Mouse (Mus musculus): Measurements from ENCODE around the gene Ambn. TPM values are rescaled to one million over a fixed set of nuclear protein-coding genes. Genes with fewer than 3 reads are reported as not detected.

Gene Ambn
- total and polyA plus RNA-seq, 3 experiments = not detected

DNA sequence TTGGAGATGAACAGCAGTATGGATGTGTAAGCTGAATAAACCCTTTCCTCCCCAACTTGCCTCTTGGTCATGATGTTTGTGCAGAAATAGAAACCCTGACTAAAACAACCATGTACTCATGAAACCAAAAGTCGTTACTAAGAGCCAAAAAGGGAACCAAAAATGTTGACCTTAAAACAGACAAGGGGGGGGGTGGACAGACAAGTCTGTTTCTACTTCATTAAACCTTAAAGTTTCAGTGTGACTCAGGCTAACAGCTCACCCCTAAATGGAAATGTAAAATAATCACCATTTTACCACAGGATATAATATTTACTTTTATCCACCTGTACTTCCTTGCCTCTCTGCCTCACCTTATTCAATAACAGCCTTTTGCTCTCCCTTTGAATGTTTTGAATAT is 52.8 kb downstream of the Ambn start (continued):
- TF ChIP-seq POLR2AphosphoS2 (IDR thresholded peaks at IDR 0.05; ENCODE audit: low read depth, low read length) = no peak
- TF ChIP-seq MAFK (IDR thresholded peaks at IDR 0.05; ENCODE audit: insufficient replicate concordance, low read length) = peak; percentile 58; the same call in 1 of the 2 replicates
- TF ChIP-seq TBP (conservative IDR thresholded peaks at IDR 0.05; ENCODE audit: low read depth, low read length) = no peak
- no peak for TF ChIP-seq USF2 (conservative IDR thresholded peaks at IDR 0.05; ENCODE audit: low read depth, low read length)
- TF ChIP-seq SIN3A (IDR thresholded peaks at IDR 0.05; ENCODE audit: low read length) = 0 out of 2 replicates have a peak, but pooled peaks have one; percentile 50
- TF ChIP-seq NELFE (IDR thresholded peaks at IDR 0.05; ENCODE audit: low read depth, low read length) = no peak
- TF ChIP-seq SMC3 (IDR thresholded peaks at IDR 0.05; ENCODE audit: low read depth, low read length) = no peak
- TF ChIP-seq USF1 (IDR thresholded peaks at IDR 0.05; ENCODE audit: low read depth, low read length) = no peak
- peak; percentile 71 for TF ChIP-seq BHLHE40 (IDR thresholded peaks at IDR 0.05; ENCODE audit: low read depth, low read length)
- peak; percentile 96 for TF ChIP-seq MEF2A (IDR thresholded peaks at IDR 0.05; ENCODE audit: borderline replicate concordance, low read depth, low read length)
- peak; percentile 84 for TF ChIP-seq TCF12 (IDR thresholded peaks at IDR 0.05; ENCODE audit: low read depth, low read length)

DNA sequence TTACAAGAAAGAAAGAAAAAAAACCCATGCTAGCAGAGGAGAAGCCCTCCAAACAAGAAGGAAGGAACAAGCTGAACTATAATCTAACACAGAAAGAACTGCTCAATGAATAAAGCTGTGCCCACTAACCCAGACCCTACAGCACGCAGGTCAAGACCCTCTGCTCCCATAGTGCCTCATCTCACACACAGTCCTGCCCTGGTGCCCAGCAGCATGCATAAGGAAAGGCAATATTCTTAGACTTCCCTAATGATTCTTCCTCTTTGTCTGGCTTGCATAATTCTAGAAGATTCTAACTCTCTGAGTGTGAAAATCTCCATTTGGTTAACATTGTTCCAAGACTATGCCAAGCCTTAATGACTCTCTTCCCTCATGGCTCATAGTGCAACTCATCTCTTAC is 53.2 kb downstream of the Ambn start:
- in situ Hi-C loops (cut with MboI; ENCODE audit: low pct_ligation_motif_present, low pct_unique_long_range_greater_than_20kb, low sequenced_read_pairs) (no loop called here), dilution Hi-C loops (cut with MboI; ENCODE audit: extremely low pct_ligation_motif_present, extremely low pct_unique_long_range_greater_than_20kb, low sequenced_read_pairs) (no loop called here)

More for the DNA sequence above, 53.2 kb downstream of the Ambn start:
- Histone ChIP-seq H3K4me2 (ENCODE audit: insufficient read depth, low read depth, poor library complexity, severe bottlenecking) (peak overlapping the region; percentile 43), H3K27me3 (replicated peaks) (no peaks in the 10 kb centered on the region), H3K27ac (ENCODE audit: insufficient read depth, low read depth) (peak overlapping the region; percentile 99), H3K4me1 (ENCODE audit: control insufficient read depth in 1 of 2, insufficient read depth in 2 of 2) (peaks cover 19 to 42% of the 10 kb centered on the region in 2 experiments), H3K79me2 (replicated peaks; ENCODE audit: control insufficient read depth, extremely low read depth, insufficient read depth, poor library complexity, severe bottlenecking) (no peaks in the 10 kb centered on the region), H3K9ac (ENCODE audit: insufficient read depth, low read depth) (peak overlapping the region; percentile 52), H3K9me3 (replicated peaks; ENCODE audit: low read length) (no peaks in the 10 kb centered on the region), H3K4me3 (replicated peaks in 1 of 3; ENCODE audit: low read depth in 2 of 3, low read length in 2 of 3, poor library complexity in 1 of 3) (no peak overlapping the region), H3K36me3 (replicated peaks in 1 of 2; ENCODE audit: control insufficient read depth in 1 of 2, insufficient read depth in 1 of 2, low read length in 1 of 2) (no peaks in the 10 kb centered on the region)
- no peak for DNase-seq (ENCODE audit: extremely low read depth)
- TF ChIP-seq JUND (conservative IDR thresholded peaks at IDR 0.05; ENCODE audit: low read depth, low read length) = no peak
- no peak for TF ChIP-seq ETS1 (conservative IDR thresholded peaks at IDR 0.05; ENCODE audit: low read depth, low read length)
- TF ChIP-seq JUN (IDR thresholded peaks at IDR 0.05; ENCODE audit: insufficient read depth, low read depth, low read length) = no peak
- no peak for TF ChIP-seq SIN3A (IDR thresholded peaks at IDR 0.05; ENCODE audit: low read length)
- no peak for TF ChIP-seq CHD1 (IDR thresholded peaks at IDR 0.05; ENCODE audit: low read depth, low read length)
- no peak for TF ChIP-seq ZC3H11A (IDR thresholded peaks at IDR 0.05; ENCODE audit: low read depth, low read length)
- TF ChIP-seq USF1 (IDR thresholded peaks at IDR 0.05; ENCODE audit: low read depth, low read length) = no peak
- no peak; the same call in 1 of the 2 replicates for TF ChIP-seq TBP (conservative IDR thresholded peaks at IDR 0.05; ENCODE audit: low read depth, low read length)
- TF ChIP-seq ELF1 (IDR thresholded peaks at IDR 0.05; ENCODE audit: low read depth, low read length) = no peak
- TF ChIP-seq NELFE (IDR thresholded peaks at IDR 0.05; ENCODE audit: low read depth, low read length) = no peak
- no peak for TF ChIP-seq ZNF384 (IDR thresholded peaks at IDR 0.05; ENCODE audit: low read depth, low read length)
- TF ChIP-seq MAZ (IDR thresholded peaks at IDR 0.05; ENCODE audit: low read depth, low read length) = no peak
- no peak for TF ChIP-seq MAX (IDR thresholded peaks at IDR 0.05; ENCODE audit: low read length)
- TF ChIP-seq CTCF (conservative IDR thresholded peaks at IDR 0.05 in 1 of 2, IDR thresholded peaks at IDR 0.05 in 1 of 2; ENCODE audit: low read depth in 2 of 2, low read length in 2 of 2) = no peak
- TF ChIP-seq MYC (IDR thresholded peaks at IDR 0.05; ENCODE audit: low read depth, low read length) = no peak

Other genes with a start within 250 kb of the Ambn start
- gene Gm7714, start 187.1 kb upstream of the Ambn start, total RNA-seq (2012; rRNA removed) = not detected in 2 replicates
- not detected in 2 replicates for gene Gm7714, start 187.1 kb upstream of the Ambn start, total RNA-seq (2014; rRNA removed)
- not detected in 2 replicates for gene Gm7714, start 187.1 kb upstream of the Ambn start, polyA plus RNA-seq (2012; ENCODE audit: insufficient read length, low read depth)
- gene Prol1, start 138.7 kb upstream of the Ambn start, total RNA-seq (2012; rRNA removed) = not detected in 2 replicates
- gene Prol1, start 138.7 kb upstream of the Ambn start, total RNA-seq (2014; rRNA removed) = not detected in 2 replicates
- not detected in 2 replicates for gene Prol1, start 138.7 kb upstream of the Ambn start, polyA plus RNA-seq (2012; ENCODE audit: insufficient read length, low read depth)
- 0.34 TPM in 1 of 2 replicates, not detected in the other for gene Amtn, start 79.9 kb upstream of the Ambn start, total RNA-seq (2012; rRNA removed)
- not detected in 2 replicates for gene Amtn, start 79.9 kb upstream of the Ambn start, total RNA-seq (2014; rRNA removed)
- gene Amtn, start 79.9 kb upstream of the Ambn start, polyA plus RNA-seq (2012; ENCODE audit: insufficient read length, low read depth) = not detected in 2 replicates
- gene Enam, start 32.0 kb downstream of the Ambn start, total RNA-seq (2012; rRNA removed) = 0.04 TPM in 2 replicates
- gene Enam, start 32.0 kb downstream of the Ambn start, total RNA-seq (2014; rRNA removed) = not detected in 2 replicates
- 0.09 TPM in 1 of 2 replicates, not detected in the other for gene Enam, start 32.0 kb downstream of the Ambn start, polyA plus RNA-seq (2012; ENCODE audit: insufficient read length, low read depth)
- gene Jchain, start 71.9 kb downstream of the Ambn start, total RNA-seq (2012; rRNA removed) = 477 and 729 TPM in 2 replicates
- 1,234 and 1,319 TPM in 2 replicates for gene Jchain, start 71.9 kb downstream of the Ambn start, total RNA-seq (2014; rRNA removed)
- gene Jchain, start 71.9 kb downstream of the Ambn start, polyA plus RNA-seq (2012; ENCODE audit: insufficient read length, low read depth) = 336 and 364 TPM in 2 replicates
- 66.6 and 90.4 TPM in 2 replicates for gene Utp3, start 98.5 kb downstream of the Ambn start, total RNA-seq (2012; rRNA removed)
- 55.5 and 55.9 TPM in 2 replicates for gene Utp3, start 98.5 kb downstream of the Ambn start, total RNA-seq (2014; rRNA removed)
- 169 and 197 TPM in 2 replicates for gene Utp3, start 98.5 kb downstream of the Ambn start, polyA plus RNA-seq (2012; ENCODE audit: insufficient read length, low read depth)
- 13.6 and 17.2 TPM in 2 replicates for gene Rufy3, start 109.0 kb downstream of the Ambn start, total RNA-seq (2012; rRNA removed)
- gene Rufy3, start 109.0 kb downstream of the Ambn start, total RNA-seq (2014; rRNA removed) = 17.4 and 19.9 TPM in 2 replicates
- 21.8 and 22.3 TPM in 2 replicates for gene Rufy3, start 109.0 kb downstream of the Ambn start, polyA plus RNA-seq (2012; ENCODE audit: insufficient read length, low read depth)
- 56.8 and 60.5 TPM in 2 replicates for gene Grsf1, start 220.2 kb downstream of the Ambn start, total RNA-seq (2012; rRNA removed)
- 109 and 115 TPM in 2 replicates for gene Grsf1, start 220.2 kb downstream of the Ambn start, total RNA-seq (2014; rRNA removed)
- gene Grsf1, start 220.2 kb downstream of the Ambn start, polyA plus RNA-seq (2012; ENCODE audit: insufficient read length, low read depth) = 100 and 126 TPM in 2 replicates

All from CH12.LX (cell line).